9 mouse cellular contexts compared by ENCODE assay signal in the genomic region with DNA sequence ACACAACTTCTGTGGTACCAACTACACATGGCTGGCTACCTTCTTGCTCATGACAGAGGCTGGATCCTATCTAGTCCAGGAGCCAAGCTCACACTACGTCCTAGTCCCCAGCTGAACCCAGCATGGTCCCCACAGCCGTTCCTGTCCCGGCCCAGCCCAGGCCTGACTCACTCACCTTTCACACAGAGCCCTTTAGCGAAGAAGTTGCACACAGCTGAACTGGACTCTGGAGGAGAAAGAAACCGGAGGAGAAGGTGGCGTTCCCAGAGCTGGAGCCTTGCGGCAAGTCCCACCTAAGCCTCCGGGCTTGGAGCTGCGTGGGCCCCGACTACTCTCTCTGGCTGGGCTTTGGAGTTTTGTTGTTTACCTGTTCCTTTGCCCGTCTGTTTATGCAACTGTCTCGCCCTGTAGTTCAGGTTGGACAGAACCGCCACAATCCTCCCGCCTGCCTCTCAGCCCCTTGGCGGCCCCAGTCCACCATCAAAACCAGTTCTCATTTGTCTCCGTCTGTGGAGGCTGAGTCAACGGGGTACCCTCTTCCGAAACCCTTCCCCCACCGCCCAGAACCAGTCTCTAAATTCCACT. TPM values are rescaled to one million over a fixed set of nuclear protein-coding genes. Genes with fewer than 3 reads are reported as not detected.
A peak's percentile ranks its signal among the peaks of the same experiment; 100 is the strongest.
DNase-seq lines count a peak whose midpoint lies in the region; ATAC-seq and TF ChIP-seq lines count a peak whose summit lies in the region.
"Had no signal": no experiment of that assay in that cellular context is flagged by ENCODE, and none has a peak within 500 bp of the region (broad histone marks: within the 10 kb centered on the region; RNA-seq: fewer than 3 reads in every experiment).

No protein-coding gene starts in this region.

- no peak overlapping the region for H3K9ac ChIP-seq in hindbrain, embryonic 11.5 days (ENCODE audit: low read depth, low read length)
- H3K9ac ChIP-seq in stomach, embryonic 16.5 days (ENCODE audit: low read length), result peak overlapping the region; percentile 35; the same call in 1 of the 2 replicates

- H3K4me1 ChIP-seq in hindbrain, embryonic 10.5 days (replicated peaks), result peaks cover 44% of the 10 kb centered on the region
- H3K4me1 ChIP-seq in hindbrain, embryonic 11.5 days (replicated peaks; ENCODE audit: control insufficient read depth, insufficient read depth, low read length), result peaks cover 18% of the 10 kb centered on the region
- peaks cover 22% of the 10 kb centered on the region for H3K4me1 ChIP-seq in thymus, adult 2 months (replicated peaks; ENCODE audit: control insufficient read depth, insufficient read depth, low read length)
- H3K4me1 ChIP-seq in brown adipose tissue, adult 24 weeks (ENCODE audit: control insufficient read depth, insufficient read depth, insufficient read length, low read length), result peaks cover 14% of the 10 kb centered on the region
- peaks cover 22% of the 10 kb centered on the region for H3K4me1 ChIP-seq in stomach, embryonic 16.5 days (ENCODE audit: control insufficient read depth, insufficient read depth, low read length)

- 44% methylated on average over 19 of the region's 19 CpGs for WGBS in hindbrain, embryonic 10.5 days
- 45% methylated on average over 19 of the region's 19 CpGs for WGBS in hindbrain, embryonic 11.5 days
- WGBS in thymus, adult 2 months, result 96% methylated on average over 19 of the region's 19 CpGs
- 48% methylated on average over 19 of the region's 19 CpGs for WGBS in stomach, embryonic 16.5 days

- no peak for TF ChIP-seq POLR2A in thymus, adult 2 months (IDR thresholded peaks at IDR 0.05; ENCODE audit: control insufficient read depth, extremely low read depth, insufficient read depth, low read length, poor library complexity)

- H3K4me3 ChIP-seq in hindbrain, embryonic 10.5 days, result no peak overlapping the region
- H3K4me3 ChIP-seq in hindbrain, embryonic 11.5 days (ENCODE audit: low read depth, low read length), result no peak overlapping the region
- H3K4me3 ChIP-seq in thymus, adult 2 months (ENCODE audit: control insufficient read depth, insufficient read depth, low read length), result no peak overlapping the region
- peak overlapping the region; percentile 35 for H3K4me3 ChIP-seq in brown adipose tissue, adult 24 weeks (ENCODE audit: insufficient read depth, low read depth, low read length)
- H3K4me3 ChIP-seq in stomach, embryonic 16.5 days (replicated peaks; ENCODE audit: low read length), result no peak overlapping the region

- no peak overlapping the region for H3K4me2 ChIP-seq in hindbrain, embryonic 11.5 days (replicated peaks; ENCODE audit: low read depth, low read length)
- no peak overlapping the region for H3K4me2 ChIP-seq in stomach, embryonic 16.5 days (ENCODE audit: low read depth, low read length)

- ATAC-seq in hindbrain, embryonic 11.5 days (ENCODE audit: low FRiP score), result no peak
- ATAC-seq in stomach, embryonic 16.5 days (ENCODE audit: insufficient read depth, low FRiP score), result peak; percentile 52; the same call in 1 of the 2 replicates
- ATAC-seq: activated CD4-positive, CD25-positive, alpha-beta regulatory T cell, adult 4 months had no signal

- peak overlapping the region; percentile 91 for H3K27ac ChIP-seq in hindbrain, embryonic 10.5 days
- H3K27ac ChIP-seq in hindbrain, embryonic 11.5 days (ENCODE audit: low read depth, low read length), result no peak overlapping the region
- H3K27ac ChIP-seq in thymus, adult 2 months (ENCODE audit: control insufficient read depth, insufficient read depth, low read length), result no peak overlapping the region
- H3K27ac ChIP-seq in brown adipose tissue, adult 24 weeks (replicated peaks; ENCODE audit: low read depth, low read length), result peak overlapping the region; percentile 89
- H3K27ac ChIP-seq in stomach, embryonic 16.5 days (ENCODE audit: low read length), result no peak overlapping the region; the same call in 1 of the 2 replicates

- no peak for TF ChIP-seq CTCF in thymus, adult 2 months (IDR thresholded peaks at IDR 0.05; ENCODE audit: borderline replicate concordance, control insufficient read depth, extremely low read depth, insufficient read depth, low read length, poor library complexity)

- intact Hi-C loops in gastrocnemius, postnatal 36 days (cut with DNase I), result no loop called here

- peaks cover 42% of the 10 kb centered on the region for H3K27me3 ChIP-seq in hindbrain, embryonic 10.5 days (ENCODE audit: insufficient read depth, poor library complexity, severe bottlenecking)
- peaks cover 5% of the 10 kb centered on the region for H3K27me3 ChIP-seq in hindbrain, embryonic 11.5 days (ENCODE audit: control insufficient read depth, insufficient read depth, low read length)
- no peaks in the 10 kb centered on the region for H3K27me3 ChIP-seq in thymus, adult 2 months (ENCODE audit: control insufficient read depth, insufficient read depth, low read length)
- H3K27me3 ChIP-seq in stomach, embryonic 16.5 days (ENCODE audit: control insufficient read depth, insufficient read depth, low read length), result no peaks in the 10 kb centered on the region

- H3K9me3 ChIP-seq in hindbrain, embryonic 10.5 days, result no peaks in the 10 kb centered on the region
- no peaks in the 10 kb centered on the region for H3K9me3 ChIP-seq in hindbrain, embryonic 11.5 days (ENCODE audit: control insufficient read depth, low read length)
- H3K9me3 ChIP-seq in stomach, embryonic 16.5 days (replicated peaks; ENCODE audit: control insufficient read depth, low read length), result no peaks in the 10 kb centered on the region

- no peak for DNase-seq in hindbrain, embryonic 10.5 days (ENCODE audit: low spot score)
- DNase-seq in hindbrain, embryonic 11.5 days (ENCODE audit: low spot score), result no peak
- DNase-seq in thymus, postnatal 14 days, result peak; percentile 27
- no peak for DNase-seq in thymus, adult 2 months
- DNase-seq in gastrocnemius, postnatal 36 days, result no peak

- peaks cover 13% of the 10 kb centered on the region for H3K36me3 ChIP-seq in hindbrain, embryonic 10.5 days
- no peaks in the 10 kb centered on the region for H3K36me3 ChIP-seq in hindbrain, embryonic 11.5 days (ENCODE audit: control insufficient read depth, insufficient read depth, low read length)
- H3K36me3 ChIP-seq in thymus, adult 2 months (ENCODE audit: control insufficient read depth, insufficient read depth, low read length), result no peaks in the 10 kb centered on the region
- H3K36me3 ChIP-seq in stomach, embryonic 16.5 days (ENCODE audit: control insufficient read depth, insufficient read depth, low read length), result no peaks in the 10 kb centered on the region

RNA-seq across cellular contexts. Expression of a gene that starts 1.1 kb away (rescaled TPM):
- polyA plus RNA-seq in hindbrain, embryonic 10.5 days (2016; fragmentation: Nextera tagmentation; extraction: Ambion mirVana), result 0.47 and 1.1 TPM in 2 replicates
- polyA plus RNA-seq in hindbrain, embryonic 11.5 days (2014; fragmentation: Nextera tagmentation; extraction: Ambion mirVana), result 0.80 and 0.86 TPM in 2 replicates
- 0.84 and 1.4 TPM in 2 replicates for polyA plus RNA-seq in thymus, adult 2 months (2012; rRNA removed)
- polyA plus RNA-seq in brown adipose tissue, adult 24 weeks (2012; ENCODE audit: insufficient read depth, insufficient read length, missing spikeins), result not detected in 2 replicates
- 0.18 and 0.41 TPM in 2 replicates for polyA plus RNA-seq in stomach, embryonic 16.5 days (2015; fragmentation: Nextera tagmentation; extraction: Ambion mirVana)
- total RNA-seq in gastrocnemius, postnatal 36 days (2021), result not detected
- total RNA-seq: megakaryocyte, adult 5-6 weeks had no signal

RNA-seq across cellular contexts. Expression of a gene that starts 24.5 kb away (rescaled TPM):
- polyA plus RNA-seq in hindbrain, embryonic 10.5 days (2016; fragmentation: Nextera tagmentation; extraction: Ambion mirVana), result 25.8 and 27.3 TPM in 2 replicates
- polyA plus RNA-seq in hindbrain, embryonic 11.5 days (2014; fragmentation: Nextera tagmentation; extraction: Ambion mirVana), result 20.2 and 21.0 TPM in 2 replicates
- polyA plus RNA-seq in thymus, adult 2 months (2012; rRNA removed), result 13.6 TPM in 2 replicates
- 3.6 and 4.2 TPM in 2 replicates for polyA plus RNA-seq in brown adipose tissue, adult 24 weeks (2012; ENCODE audit: insufficient read depth, insufficient read length, missing spikeins)
- polyA plus RNA-seq in stomach, embryonic 16.5 days (2015; fragmentation: Nextera tagmentation; extraction: Ambion mirVana), result 13.9 and 17.1 TPM in 2 replicates
- total RNA-seq in gastrocnemius, postnatal 36 days (2021), result 1 to 10 TPM; 3.4 to 3.8 TPM

RNA-seq across cellular contexts. Expression of a gene that starts 24.8 kb away (rescaled TPM):
- polyA plus RNA-seq in hindbrain, embryonic 10.5 days (2016; fragmentation: Nextera tagmentation; extraction: Ambion mirVana), result 58.8 TPM in 2 replicates
- 49.9 and 56.4 TPM in 2 replicates for polyA plus RNA-seq in hindbrain, embryonic 11.5 days (2014; fragmentation: Nextera tagmentation; extraction: Ambion mirVana)
- polyA plus RNA-seq in thymus, adult 2 months (2012; rRNA removed), result 44.7 and 51.6 TPM in 2 replicates
- 17.2 and 20.3 TPM in 2 replicates for polyA plus RNA-seq in brown adipose tissue, adult 24 weeks (2012; ENCODE audit: insufficient read depth, insufficient read length, missing spikeins)
- polyA plus RNA-seq in stomach, embryonic 16.5 days (2015; fragmentation: Nextera tagmentation; extraction: Ambion mirVana), result 36.2 and 41.2 TPM in 2 replicates
- total RNA-seq in gastrocnemius, postnatal 36 days (2021), result 10 to 100 TPM; 26.7 to 27.6 TPM

RNA-seq across cellular contexts. Expression of a gene that starts 43.0 kb away (rescaled TPM):
- 114 and 120 TPM in 2 replicates for polyA plus RNA-seq in hindbrain, embryonic 10.5 days (2016; fragmentation: Nextera tagmentation; extraction: Ambion mirVana)
- 64.5 and 68.6 TPM in 2 replicates for polyA plus RNA-seq in hindbrain, embryonic 11.5 days (2014; fragmentation: Nextera tagmentation; extraction: Ambion mirVana)
- polyA plus RNA-seq in thymus, adult 2 months (2012; rRNA removed), result 28.7 and 32.8 TPM in 2 replicates
- polyA plus RNA-seq in brown adipose tissue, adult 24 weeks (2012; ENCODE audit: insufficient read depth, insufficient read length, missing spikeins), result 8.7 and 16.3 TPM in 2 replicates
- polyA plus RNA-seq in stomach, embryonic 16.5 days (2015; fragmentation: Nextera tagmentation; extraction: Ambion mirVana), result 59.7 and 62.0 TPM in 2 replicates
- 1 to 10 TPM; 4.9 to 6.8 TPM for total RNA-seq in gastrocnemius, postnatal 36 days (2021)

RNA-seq across cellular contexts. Expression of a gene that starts 58.8 kb away (rescaled TPM):
- 21.5 and 25.3 TPM in 2 replicates for polyA plus RNA-seq in hindbrain, embryonic 10.5 days (2016; fragmentation: Nextera tagmentation; extraction: Ambion mirVana)
- 20.1 and 20.4 TPM in 2 replicates for polyA plus RNA-seq in hindbrain, embryonic 11.5 days (2014; fragmentation: Nextera tagmentation; extraction: Ambion mirVana)
- polyA plus RNA-seq in thymus, adult 2 months (2012; rRNA removed), result 18.0 and 19.0 TPM in 2 replicates
- 6.5 and 7.0 TPM in 2 replicates for polyA plus RNA-seq in brown adipose tissue, adult 24 weeks (2012; ENCODE audit: insufficient read depth, insufficient read length, missing spikeins)
- 47.9 and 50.3 TPM in 2 replicates for polyA plus RNA-seq in stomach, embryonic 16.5 days (2015; fragmentation: Nextera tagmentation; extraction: Ambion mirVana)
- 1 to 10 TPM; 2.4 to 2.8 TPM for total RNA-seq in gastrocnemius, postnatal 36 days (2021)

Comparison
In these comparisons a context has a peak if more than half of its experiments do, and no peak if none do; other contexts are left out.
1. H3K27ac ChIP-seq: peak in hindbrain, embryonic 10.5 days (single experiment) and brown adipose tissue, adult 24 weeks (single experiment); none in hindbrain, embryonic 11.5 days (single experiment), thymus, adult 2 months (single experiment) and stomach, embryonic 16.5 days (single experiment).